Mouse (Mus musculus): ENCODE measurements around the gene Ccdc28b. TPM values are rescaled to one million over a fixed set of nuclear protein-coding genes. Genes with fewer than 3 reads are reported as not detected.

Ccdc28b gene
- total RNA-seq, 2 experiments from 2014 or later = 14.2 to 15.0 TPM

- DNase-seq = no peak
Observed at GRCm38 (mm10) chr4:129585773-129586172, 38.0 kb downstream of the Ccdc28b start.

GRCm38 (mm10) chr4:129584884-129585608 lies 38.7 kb downstream of the Ccdc28b start:
- peak; percentile 85 to 92 for DNase-seq

- DNase-seq = no peak
Observed at GRCm38 (mm10) chr4:129584370-129584769, 39.4 kb downstream of the Ccdc28b start.

GRCm38 (mm10) chr4:129582251-129582650 lies 41.5 kb downstream of the Ccdc28b start:
- DNase-seq = no peak

GRCm38 (mm10) chr4:129580347-129580746 lies 43.4 kb downstream of the Ccdc28b start:
- DNase-seq = no peak

GRCm38 (mm10) chr4:129578466-129578865 lies 45.3 kb downstream of the Ccdc28b start, which contains the start of gene Fam167b:
Fam167b (minus strand) TSS chr4:129578549.
- peak; percentile 48 to 76 for DNase-seq

GRCm38 (mm10) chr4:129577688-129578087 lies 46.1 kb downstream of the Ccdc28b start:
- DNase-seq = no peak

GRCm38 (mm10) chr4:129576863-129577491 lies 46.8 kb downstream of the Ccdc28b start:
- peak; percentile 69 for DNase-seq

- peak in 1 of 2 experiments; percentile 54 for DNase-seq
Observed at GRCm38 (mm10) chr4:129575171-129575844, 48.4 kb downstream of the Ccdc28b start.

- no peak for DNase-seq
Observed at GRCm38 (mm10) chr4:129573430-129573829, 50.3 kb downstream of the Ccdc28b start, which contains the start of gene Lck. Lck (minus strand) TSS chr4:129573641.

- DNase-seq = no peak
Observed at GRCm38 (mm10) chr4:129573093-129573370, 50.7 kb downstream of the Ccdc28b start.

GRCm38 (mm10) chr4:129572236-129573092 lies 51.3 kb downstream of the Ccdc28b start:
- no peak for DNase-seq

GRCm38 (mm10) chr4:129571551-129572084 lies 52.1 kb downstream of the Ccdc28b start:
- DNase-seq = no peak

GRCm38 (mm10) chr4:129570028-129570427 lies 53.7 kb downstream of the Ccdc28b start:
- DNase-seq = no peak

Other genes starting within 250 kb of the Ccdc28b start
- 1 to 10 TPM; 2.9 to 3.0 TPM for gene Zbtb8a, start 245.8 kb downstream of the Ccdc28b start, total RNA-seq (2021)
- gene Zbtb8b, start 183.1 kb downstream of the Ccdc28b start, total RNA-seq (2021) = under 1 TPM in 1 of 2 experiments, not detected in 1; 0.69 TPM
- gene Bsdc1, start 162.4 kb downstream of the Ccdc28b start, total RNA-seq (2021) = 10 to 100 TPM; 46.7 to 49.1 TPM
- not detected for gene Tssk3, start 132.9 kb downstream of the Ccdc28b start, total RNA-seq (2021)
- gene Fam229a, start 132.8 kb downstream of the Ccdc28b start, total RNA-seq (2021) = under 1 TPM in 1 of 2 experiments, not detected in 1; 0.57 TPM
- 1 to 10 TPM; 4.5 to 4.7 TPM for gene Marcksl1, start 110.4 kb downstream of the Ccdc28b start, total RNA-seq (2021)
- gene Hdac1, start 81.2 kb downstream of the Ccdc28b start, total RNA-seq (2021) = 10 to 100 TPM; 12.5 to 17.5 TPM
- 1 to 10 TPM in 1 of 2 experiments, under 1 TPM in 1; 0.32 to 5.0 TPM for gene Lck, start 50.3 kb downstream of the Ccdc28b start, total RNA-seq (2021)
- gene Fam167b, start 45.4 kb downstream of the Ccdc28b start, total RNA-seq (2021) = under 1 TPM in 1 of 2 experiments, not detected in 1; 0.44 TPM
- gene Eif3i, start 23.3 kb downstream of the Ccdc28b start, total RNA-seq (2021) = 100 to 1,000 TPM; 114 to 126 TPM
- gene Tmem234, start 23.3 kb downstream of the Ccdc28b start, total RNA-seq (2021) = 10 to 100 TPM; 40.6 to 45.1 TPM
- gene Dcdc2b, start 9.7 kb downstream of the Ccdc28b start, total RNA-seq (2021) = under 1 TPM; 0.74 to 0.90 TPM
- 10 to 100 TPM; 16.4 to 18.8 TPM for gene Iqcc, start 4.8 kb downstream of the Ccdc28b start, total RNA-seq (2021)
- 10 to 100 TPM; 22.8 to 24.4 TPM for gene Txlna, start 17.1 kb upstream of the Ccdc28b start, total RNA-seq (2021)
- 10 to 100 TPM; 68.5 to 75.2 TPM for gene Kpna6, start 48.8 kb upstream of the Ccdc28b start, total RNA-seq (2021)
- 1 to 10 TPM; 4.1 to 4.5 TPM for gene Tmem39b, start 72.9 kb upstream of the Ccdc28b start, total RNA-seq (2021)
- gene Khdrbs1, start 118.4 kb upstream of the Ccdc28b start, total RNA-seq (2021) = 10 to 100 TPM; 34.3 to 38.7 TPM
- 100 to 1,000 TPM; 202 to 222 TPM for gene Ptp4a2, start 187.3 kb upstream of the Ccdc28b start, total RNA-seq (2021)

Measured in heart, adult 18-20 months (tissue).